Mouse (Mus musculus): ENCODE data around the gene Clcf1.

DNA sequence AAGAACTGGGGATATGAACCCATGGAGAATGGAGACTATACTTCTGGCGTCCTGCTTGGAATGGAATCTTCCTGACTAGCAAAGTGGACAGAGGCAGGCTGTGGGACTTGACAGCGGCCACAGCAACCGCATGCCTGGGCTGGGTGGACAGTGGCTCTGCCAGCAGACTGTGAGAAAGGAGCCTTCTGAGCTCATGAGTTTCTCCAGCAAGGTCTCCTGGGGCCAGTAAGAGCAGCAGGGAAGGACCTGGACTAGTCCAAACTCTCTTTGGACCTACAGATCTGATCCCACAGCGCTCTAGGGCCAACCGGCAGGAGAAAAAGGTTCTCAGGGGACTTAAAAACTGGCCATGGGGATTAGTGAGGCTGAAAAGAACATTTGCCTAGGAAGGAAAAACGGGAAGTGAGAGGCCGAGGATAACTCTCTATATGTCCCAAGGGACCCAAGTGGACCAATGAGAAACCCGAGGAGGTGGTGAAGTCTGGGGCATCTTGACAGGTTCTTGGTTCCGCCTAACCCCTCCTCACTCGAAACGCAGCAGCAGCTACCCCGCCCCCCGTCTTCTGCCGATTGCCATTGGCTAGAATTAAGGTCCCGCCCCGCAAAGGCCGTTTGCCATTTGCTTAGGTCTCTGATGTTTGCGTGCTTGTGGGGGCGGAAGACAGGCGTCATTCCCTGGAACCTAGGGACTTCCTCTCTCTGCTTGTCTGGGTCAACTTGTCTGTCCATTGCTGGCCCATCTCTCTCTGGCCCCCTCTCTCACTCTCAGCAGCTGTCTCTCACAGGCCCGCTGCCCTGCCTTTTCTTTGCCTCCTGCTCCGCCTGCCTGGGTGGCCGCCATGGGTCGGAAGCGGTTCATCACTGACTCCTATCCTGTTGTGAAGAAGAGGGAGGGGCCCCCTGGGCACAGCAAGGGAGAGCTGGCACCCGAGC, 17.5 kb downstream of the Clcf1 start, which contains the start of gene Pold4:
- TF ChIP-seq TAL1 (IDR thresholded peaks at IDR 0.05; ENCODE audit: low read length), result no peak
- TF ChIP-seq GATA1 (IDR thresholded peaks at IDR 0.05; ENCODE audit: low read length), result no peak
